Mouse (Mus musculus): ENCODE data around the gene Tspan4.

DNA sequence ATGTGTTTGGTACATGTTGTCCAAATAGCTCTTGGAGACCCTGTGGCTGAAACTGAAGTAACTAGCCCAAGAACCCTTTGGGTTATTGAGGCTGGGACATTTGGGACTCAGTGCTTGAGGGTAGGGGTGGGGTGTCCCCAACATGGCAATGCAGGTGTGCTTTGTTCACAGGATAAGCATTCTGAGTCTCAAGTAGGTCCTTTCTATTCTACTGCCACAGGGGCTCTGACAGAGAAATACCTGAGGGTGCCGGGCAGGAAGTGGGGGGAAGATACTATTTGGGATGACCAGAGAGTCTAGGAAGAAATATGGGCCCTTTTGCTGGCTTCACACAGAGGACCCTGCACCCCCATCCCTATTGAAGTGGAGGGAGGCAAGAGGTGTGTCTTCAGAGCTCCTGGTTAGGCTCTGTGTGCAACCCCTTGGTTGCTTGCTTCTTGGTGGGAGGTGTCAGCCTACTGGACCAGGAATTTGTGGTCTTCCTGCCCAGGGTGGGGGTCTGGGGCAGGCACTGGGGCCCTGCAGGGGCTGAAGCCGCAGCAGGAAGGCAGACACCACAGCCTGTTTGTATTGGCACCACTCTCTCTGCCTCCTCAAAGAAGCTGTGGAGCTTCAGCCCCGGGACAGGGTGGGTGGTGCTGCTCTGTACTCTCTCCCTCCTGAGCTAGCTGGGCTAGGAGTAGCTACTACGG lies 2.7 kb downstream of the Tspan4 start:
- TF ChIP-seq POLR2A (IDR thresholded peaks at IDR 0.05; ENCODE audit: low read depth, low read length) = no peak
- no peak for TF ChIP-seq CTCF (IDR thresholded peaks at IDR 0.05; ENCODE audit: extremely low read depth, insufficient read length, insufficient replicate concordance, low read depth, low read length)

Data from small intestine, adult 2 months (tissue).